Mouse (Mus musculus) R1 (cell line): ENCODE measurements around the gene Plekhb2.
A peak's percentile ranks its signal among the peaks of the same experiment; 100 is the strongest.

Source experiments
- DNase-seq: peaks from one replicate; pipeline ENCODE4 v3.0.0-alpha.2; 2018; ENCODE audit warnings: low read depth, low spot score

The Plekhb2 gene

GRCm38 (mm10) chr1:34866815-34867573 is 17.2 kb downstream of the Plekhb2 start:
- DNase-seq: peak; percentile 95

- no peak for DNase-seq
These were observed 17.8 kb downstream of the Plekhb2 start for GRCm38 (mm10) chr1:34867574-34867955.

- DNase-seq: no peak
These were observed 18.6 kb downstream of the Plekhb2 start for GRCm38 (mm10) chr1:34868391-34868790.

GRCm38 (mm10) chr1:34869231-34869630 is 19.5 kb downstream of the Plekhb2 start:
- no peak for DNase-seq

- DNase-seq: no peak
These were observed 21.4 kb downstream of the Plekhb2 start for GRCm38 (mm10) chr1:34871170-34871569.

- no peak for DNase-seq
These were observed 23.8 kb downstream of the Plekhb2 start for GRCm38 (mm10) chr1:34873551-34873950.

- no peak for DNase-seq
These were observed 29.8 kb downstream of the Plekhb2 start for GRCm38 (mm10) chr1:34879611-34880010.

- DNase-seq: peak; percentile 60
These were observed 34.0 kb downstream of the Plekhb2 start for GRCm38 (mm10) chr1:34883776-34884175.

- DNase-seq: peak; percentile 26
These were observed 41.9 kb downstream of the Plekhb2 start for GRCm38 (mm10) chr1:34891559-34892289.

- no peak for DNase-seq
These were observed 42.7 kb downstream of the Plekhb2 start for GRCm38 (mm10) chr1:34892466-34892865.

- no peak for DNase-seq
These were observed 43.6 kb downstream of the Plekhb2 start for GRCm38 (mm10) chr1:34893331-34893730.

- DNase-seq: no peak
These were observed 44.1 kb downstream of the Plekhb2 start for GRCm38 (mm10) chr1:34893831-34894230.

- DNase-seq: no peak
These were observed 46.3 kb downstream of the Plekhb2 start for GRCm38 (mm10) chr1:34896102-34896501.

- peak; percentile 59 for DNase-seq
These were observed 47.1 kb downstream of the Plekhb2 start for GRCm38 (mm10) chr1:34896898-34897297.

- no peak for DNase-seq
These were observed 78.9 kb downstream of the Plekhb2 start for GRCm38 (mm10) chr1:34928656-34929055.
